Mouse (Mus musculus) erythroblast, embryonic 14.5 days (primary cell): ENCODE measurements around the gene Mpv17l2.

Source experiments
- GATA1 ChIP-seq: IDR thresholded peaks from 2 replicates; pipeline ENCODE4 v1.6.1; 2012; ENCODE audit warnings: low read length, inconsistent platforms, mixed read lengths
- TAL1 ChIP-seq: IDR thresholded peaks from 3 replicates; pipeline ENCODE4 v1.6.1; 2012; ENCODE audit warnings: low read length, inconsistent platforms, mixed read lengths

DNA sequence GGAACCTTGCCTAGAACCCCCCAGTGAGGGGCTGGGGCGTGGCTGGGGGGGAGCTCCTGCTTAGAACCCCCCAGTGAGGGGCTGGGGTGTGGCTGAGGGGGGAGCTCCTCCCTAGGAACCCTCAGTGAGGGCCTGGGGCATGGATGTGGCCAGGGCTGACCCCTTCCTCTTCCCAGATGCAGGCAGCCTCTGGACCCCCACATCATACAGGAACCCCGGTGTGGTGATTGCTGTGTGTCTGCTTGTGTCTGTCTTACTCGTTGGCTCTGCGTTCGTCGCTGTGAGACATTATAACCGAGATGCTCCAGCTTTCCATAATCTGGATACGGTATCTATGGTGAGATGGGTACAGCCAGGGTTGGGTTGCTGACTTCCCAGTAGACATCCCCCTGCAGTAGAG, 39.1 kb downstream of the Mpv17l2 start:
- TF ChIP-seq GATA1 (no peak), TAL1 (no peak)
